Mouse (Mus musculus): ENCODE measurements around the gene Orm1.

The Orm1 gene

GRCm38 (mm10) chr4:63356981-63357570 is 12.7 kb downstream of the Orm1 start:
- no peak for DNase-seq

- no peak for DNase-seq
Measured at GRCm38 (mm10) chr4:63359861-63360260, 15.5 kb downstream of the Orm1 start.

- no peak for DNase-seq
Measured at GRCm38 (mm10) chr4:63362150-63362549, 17.8 kb downstream of the Orm1 start, which contains the start of gene Orm2. Gene Orm2, plus strand, starts transcription at chr4:63362449.

GRCm38 (mm10) chr4:63368577-63368976 is 24.2 kb downstream of the Orm1 start:
- peak; percentile 93 to 94 for DNase-seq

- DNase-seq = no peak
Measured at GRCm38 (mm10) chr4:63370897-63371296, 26.5 kb downstream of the Orm1 start.

GRCm38 (mm10) chr4:63371890-63372289 is 27.5 kb downstream of the Orm1 start:
- peak; percentile 44 to 55 for DNase-seq

DNA sequence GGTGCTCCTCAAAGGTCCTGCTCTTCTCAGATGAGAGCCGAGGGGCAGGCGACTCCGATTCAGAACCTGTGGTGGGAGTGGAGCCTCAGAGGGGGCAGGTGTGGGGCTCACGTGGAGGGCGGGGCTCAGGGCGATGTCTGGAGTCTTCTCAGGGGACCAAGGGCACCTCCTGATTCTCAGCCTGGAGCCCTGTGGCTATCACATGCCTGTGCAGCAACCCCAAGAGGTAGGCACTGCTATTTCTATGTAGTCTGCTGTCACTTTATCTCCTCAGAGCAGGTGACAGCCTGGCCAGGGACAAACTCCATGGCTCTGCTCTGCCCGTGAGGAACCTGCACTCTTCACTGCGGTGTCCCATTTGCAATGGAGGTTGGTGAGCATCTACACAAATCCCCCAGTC is 29.0 kb downstream of the Orm1 start:
- no peak for DNase-seq

- DNase-seq = no peak
Measured at GRCm38 (mm10) chr4:63374331-63374730, 30.0 kb downstream of the Orm1 start.

- peak; percentile 58 to 59 for DNase-seq
Measured at GRCm38 (mm10) chr4:63375367-63375766, 31.0 kb downstream of the Orm1 start.

DNA sequence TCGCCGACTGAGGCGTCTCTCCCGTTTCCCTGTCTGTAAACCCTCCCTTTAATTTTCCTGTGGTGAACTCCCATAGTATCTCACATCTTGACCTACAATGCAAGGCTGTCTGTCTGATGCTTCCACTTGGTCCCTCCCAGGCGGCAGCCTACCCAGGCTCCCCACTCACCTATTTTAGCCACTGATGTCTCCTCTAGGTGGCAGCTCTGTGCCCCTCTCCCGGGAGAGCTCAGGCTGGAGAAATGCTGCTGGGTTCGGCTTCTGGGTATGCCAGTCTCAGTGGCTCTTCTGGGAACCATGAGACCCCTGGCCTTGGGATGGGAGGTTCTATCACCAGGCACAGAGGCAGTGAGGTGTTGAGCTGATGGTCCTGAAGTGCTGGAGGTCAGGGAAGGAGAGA is 33.1 kb downstream of the Orm1 start:
- DNase-seq = peak in 1 of 2 experiments; percentile 16

DNA sequence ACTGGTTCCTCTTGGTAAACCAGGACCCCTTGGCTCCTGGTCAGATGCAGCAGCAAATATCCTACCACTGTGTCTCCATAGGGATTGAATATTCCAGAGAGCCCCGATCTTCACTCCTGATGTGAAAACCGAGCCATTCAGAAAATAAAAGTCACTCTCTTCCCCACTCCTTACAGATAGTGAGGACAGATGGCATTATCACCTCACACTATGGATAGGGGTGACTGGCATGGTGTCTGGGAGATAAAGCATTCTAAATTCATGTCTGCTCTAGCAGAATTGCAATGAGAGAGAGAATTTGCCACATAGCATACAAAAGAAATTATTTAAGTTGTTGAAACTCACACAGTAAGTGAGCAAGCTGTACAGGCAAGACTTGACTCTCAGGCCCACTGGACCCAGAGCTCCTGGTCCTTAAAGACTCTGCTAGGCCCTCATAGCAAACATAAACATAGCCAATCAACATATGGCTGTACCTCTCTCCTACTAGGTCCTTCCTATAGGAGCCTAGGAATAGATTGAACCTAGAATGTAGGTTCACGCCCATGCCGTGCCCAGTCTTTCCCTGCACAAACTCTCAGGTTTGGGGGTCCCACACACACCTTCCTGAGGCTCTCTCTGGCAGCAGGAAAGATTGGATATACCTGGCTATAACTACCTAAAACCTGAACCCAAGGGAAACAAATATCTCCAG is 38.5 kb downstream of the Orm1 start:
- no peak for DNase-seq

DNA sequence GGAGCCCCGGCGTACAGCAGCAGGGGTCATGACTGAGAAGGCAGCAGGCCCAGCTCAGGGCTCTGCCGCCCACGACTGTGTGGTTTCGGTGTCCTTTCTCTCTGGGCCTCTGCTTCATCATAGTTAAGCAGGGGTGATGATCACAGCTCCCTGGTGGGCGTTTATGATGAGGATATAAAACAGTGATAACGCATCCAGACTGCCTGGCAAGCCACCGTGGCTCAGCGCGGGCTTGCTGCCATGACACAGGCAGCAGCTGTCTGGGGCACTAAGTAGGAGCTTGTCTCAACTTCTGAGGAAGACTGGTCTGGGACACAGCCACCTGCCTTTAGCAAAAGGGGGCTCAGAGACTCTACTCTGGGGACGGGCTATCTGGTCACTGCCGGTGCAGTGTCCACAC is 39.1 kb downstream of the Orm1 start:
- DNase-seq = no peak

GRCm38 (mm10) chr4:63384262-63384661 is 39.9 kb downstream of the Orm1 start:
- DNase-seq = no peak

DNA sequence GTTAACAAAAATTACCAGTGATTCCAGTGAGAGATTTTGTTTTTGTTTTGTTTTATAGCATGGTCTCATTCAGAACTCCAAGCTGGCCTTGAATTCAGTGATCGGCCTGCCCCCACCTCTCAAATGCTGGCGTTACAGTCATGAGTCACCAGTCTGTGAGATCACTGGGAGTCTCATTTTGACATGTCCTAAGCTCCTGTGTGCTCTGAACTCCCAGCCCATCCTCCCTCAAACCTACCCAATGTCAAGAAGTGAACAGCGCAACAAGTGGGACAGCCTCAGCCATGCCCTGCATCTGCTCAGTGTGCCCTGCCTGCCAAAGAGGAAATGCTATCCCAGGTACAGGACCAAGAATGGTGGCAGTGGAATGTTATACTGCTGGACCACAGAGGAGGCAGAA is 40.9 kb downstream of the Orm1 start:
- no peak for DNase-seq

GRCm38 (mm10) chr4:63385784-63386183 is 41.4 kb downstream of the Orm1 start:
- DNase-seq = no peak

GRCm38 (mm10) chr4:63388029-63388428 is 43.7 kb downstream of the Orm1 start:
- DNase-seq = no peak

DNA sequence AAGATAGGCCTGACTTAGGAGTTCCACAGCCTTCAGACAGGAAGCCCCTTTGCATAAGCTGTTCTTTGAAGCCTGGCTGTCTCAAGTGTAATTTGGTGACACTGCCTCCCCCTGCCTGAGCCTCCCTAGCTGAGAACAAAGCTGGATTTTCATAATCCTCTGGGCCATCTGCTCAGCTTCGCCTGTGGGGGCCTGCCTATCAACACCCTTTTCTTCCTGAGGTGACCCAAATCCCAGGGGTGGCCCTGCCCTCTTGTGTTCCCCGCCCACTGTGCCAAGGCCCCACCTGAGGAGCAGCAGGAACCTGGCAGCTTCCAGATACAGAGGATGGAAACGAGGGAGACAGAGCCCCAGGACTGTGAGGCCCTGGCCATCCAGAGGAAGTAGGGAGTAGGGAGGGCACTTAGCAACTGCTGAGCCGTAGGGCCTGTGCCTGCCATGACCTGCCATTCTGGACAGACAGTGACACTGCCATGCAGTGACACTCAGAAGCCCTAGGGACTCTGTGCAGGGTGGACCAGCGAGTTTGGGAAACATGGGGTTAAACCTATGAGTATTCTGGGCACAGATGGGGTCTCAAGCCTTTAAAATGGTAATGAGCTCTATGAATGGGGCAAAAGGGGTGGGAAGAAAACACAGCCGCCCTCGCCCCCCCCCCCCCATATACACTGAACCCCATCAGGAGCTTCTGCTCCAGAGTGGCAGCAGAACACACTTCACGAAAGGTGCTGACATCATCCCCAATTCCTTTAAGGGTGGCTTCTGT is 44.9 kb downstream of the Orm1 start:
- DNase-seq = no peak

GRCm38 (mm10) chr4:63389887-63390528 is 45.6 kb downstream of the Orm1 start:
- DNase-seq = no peak

- DNase-seq = no peak
Measured at GRCm38 (mm10) chr4:63391322-63391721, 47.0 kb downstream of the Orm1 start.
